Mouse (Mus musculus) MEL (cell line): ENCODE measurements around the gene Mov10.
A peak's percentile ranks its signal among the peaks of the same experiment; 100 is the strongest.

ENCODE experiments used
- CHD1 ChIP-seq: IDR thresholded peaks from 2 replicates; pipeline ENCODE4 v1.6.1; 2012; ENCODE audit warnings: low read depth, mild to moderate bottlenecking, inconsistent platforms, low read length, improper control_type of control experiment
- CTCF ChIP-seq, 3 experiments: IDR thresholded peaks in 2 of 3; conservative IDR thresholded peaks in 1 of 3; 2 replicates each; pipeline ENCODE4 v1.5.1; 2011 to 2012; ENCODE audit warnings: low read length in 3 of 3, low read depth in 2 of 3, mild to moderate bottlenecking in 2 of 3, improper control_type of control experiment in 1 of 3, inconsistent platforms in 1 of 3, mixed read lengths in 1 of 3, moderate library complexity in 1 of 3; ENCODE audit not compliant: control insufficient read depth in 1 of 3, insufficient read depth in 1 of 3, poor library complexity in 1 of 3, severe bottlenecking in 1 of 3
- EP300 ChIP-seq, 2 experiments: IDR thresholded peaks; 2 replicates each; pipeline ENCODE4 v1.6.1; 2011; ENCODE audit warnings: improper control_type of control experiment in 2 of 2, low read length in 2 of 2, low read depth in 1 of 2, mild to moderate bottlenecking in 1 of 2
- ETS1 ChIP-seq: IDR thresholded peaks from 2 replicates; pipeline ENCODE4 v1.6.1; 2012; ENCODE audit warnings: low read depth, mild to moderate bottlenecking, inconsistent platforms, low read length, improper control_type of control experiment, moderate library complexity
- GABPA ChIP-seq: IDR thresholded peaks from 2 replicates; pipeline ENCODE4 v1.6.1; 2012; ENCODE audit warnings: low read depth, mild to moderate bottlenecking, inconsistent platforms, low read length, improper control_type of control experiment, moderate library complexity
- HCFC1 ChIP-seq: IDR thresholded peaks from 2 replicates; pipeline ENCODE4 v1.6.1; 2012; ENCODE audit warnings: low read depth, mild to moderate bottlenecking, inconsistent platforms, low read length, improper control_type of control experiment, moderate library complexity
- KAT2A ChIP-seq: conservative IDR thresholded peaks from 2 replicates; pipeline ENCODE4 v1.6.1; 2012; ENCODE audit warnings: low read depth, low read length, improper control_type of control experiment, inconsistent platforms
- MAZ ChIP-seq: IDR thresholded peaks from 2 replicates; pipeline ENCODE4 v1.6.1; 2012; ENCODE audit warnings: low read depth, mild to moderate bottlenecking, inconsistent platforms, low read length, improper control_type of control experiment
- MXI1 ChIP-seq: IDR thresholded peaks from 2 replicates; pipeline ENCODE4 v1.6.1; 2011; ENCODE audit warnings: mild to moderate bottlenecking, low read depth, low read length, improper control_type of control experiment
- POLR2A ChIP-seq, 2 experiments: IDR thresholded peaks; 2 replicates each; pipeline ENCODE4 v1.6.1; 2011 to 2012; ENCODE audit warnings: low read length in 2 of 2, mild to moderate bottlenecking in 2 of 2, control low read depth in 1 of 2, improper control_type of control experiment in 1 of 2, low read depth in 1 of 2, moderate library complexity in 1 of 2; ENCODE audit not compliant: control insufficient read depth in 1 of 2, insufficient read depth in 1 of 2, poor library complexity in 1 of 2
- POLR2AphosphoS2 ChIP-seq: IDR thresholded peaks from 2 replicates; pipeline ENCODE4 v1.6.1; 2011; ENCODE audit warnings: low read length, improper control_type of control experiment
- SMC3 ChIP-seq: IDR thresholded peaks from 2 replicates; pipeline ENCODE4 v1.6.1; 2011; ENCODE audit warnings: low read depth, low read length, improper control_type of control experiment
- USF2 ChIP-seq, 2 experiments: IDR thresholded peaks; 2 replicates each; pipeline ENCODE4 v1.6.1; 2011 to 2012; ENCODE audit warnings: improper control_type of control experiment in 2 of 2, low read length in 2 of 2, borderline replicate concordance in 1 of 2, inconsistent platforms in 1 of 2, low read depth in 1 of 2, mild to moderate bottlenecking in 1 of 2; ENCODE audit not compliant: insufficient read depth in 1 of 2
- ZMIZ1 ChIP-seq: IDR thresholded peaks from 2 replicates; pipeline ENCODE4 v1.6.1; 2012; ENCODE audit warnings: low read depth, mild to moderate bottlenecking, inconsistent platforms, low read length, improper control_type of control experiment, moderate library complexity

DNA sequence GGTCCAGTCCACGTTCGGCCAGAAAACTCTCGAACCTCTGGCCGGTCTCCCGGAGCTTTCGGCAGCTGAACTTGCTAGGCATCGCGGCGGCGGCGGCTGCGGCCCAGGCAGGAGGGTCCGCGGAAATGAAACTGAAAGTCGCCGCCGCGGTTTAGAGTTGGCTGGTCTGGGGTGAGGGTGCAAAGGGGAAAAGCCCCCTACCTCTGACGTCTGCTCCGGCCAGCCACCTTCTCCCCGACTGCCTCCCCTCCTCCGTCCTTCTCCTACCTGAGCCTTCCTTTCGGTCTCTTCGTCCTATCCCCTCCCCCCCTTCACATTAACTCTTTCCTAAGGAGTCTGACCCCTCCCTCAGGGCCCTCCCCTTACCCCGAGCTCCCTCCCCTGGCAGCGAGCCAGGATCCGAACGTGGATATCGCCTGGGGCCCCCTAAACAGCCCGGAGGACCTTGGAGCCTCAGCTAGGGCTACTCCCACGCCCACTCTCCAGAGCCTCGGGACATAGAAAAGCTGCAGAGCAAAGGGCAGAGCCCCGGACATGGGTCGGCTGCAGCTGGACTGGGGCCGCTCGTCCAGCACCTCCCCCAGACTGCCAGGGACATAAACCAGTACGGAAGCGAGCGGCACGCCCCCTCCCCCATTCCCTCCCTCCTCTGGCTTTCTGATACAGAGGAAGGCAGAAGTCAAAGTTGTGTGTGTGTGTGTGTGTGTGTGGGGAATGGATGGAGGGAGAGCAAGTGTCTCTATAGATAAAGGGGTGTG lies at the start of gene Mov10:
- TF ChIP-seq ETS1 (peak; percentile 58), MAZ (peak; percentile 88), ZMIZ1 (no peak), CTCF (IDR thresholded peaks at IDR 0.05 in 2 of 3, conservative IDR thresholded peaks at IDR 0.05 in 1 of 3; ENCODE audit: control insufficient read depth in 1 of 3, insufficient read depth in 1 of 3, low read depth in 2 of 3, low read length in 3 of 3, poor library complexity in 1 of 3, severe bottlenecking in 1 of 3) (no peak), CHD1 (no peak), USF2 (IDR thresholded peaks at IDR 0.05; ENCODE audit: borderline replicate concordance in 1 of 2, insufficient read depth in 1 of 2, low read depth in 1 of 2, low read length in 2 of 2) (no peak), POLR2A (IDR thresholded peaks at IDR 0.05; ENCODE audit: control insufficient read depth in 1 of 2, insufficient read depth in 1 of 2, low read depth in 1 of 2, low read length in 2 of 2, poor library complexity in 1 of 2) (peak; percentile 18 to 20; a peak in 1 of 4 replicates), HCFC1 (no peak; the same call in 1 of the 2 replicates), SMC3 (no peak), MXI1 (peak; percentile 60; the same call in 1 of the 2 replicates), EP300 (IDR thresholded peaks at IDR 0.05; ENCODE audit: low read depth in 1 of 2, low read length in 2 of 2) (peak; percentile 35 to 61; a peak in 2 of 4 replicates), KAT2A (no peak), GABPA (no peak), POLR2AphosphoS2 (peak; percentile 70; the same call in 1 of the 2 replicates)
